Mouse (Mus musculus): ENCODE results near the gene Asb15. TPM values are rescaled to one million over a fixed set of nuclear protein-coding genes. Genes with fewer than 3 reads are reported as not detected.

Asb15 gene
- polyA plus RNA-seq, 1 experiment from 2014 or later = not detected

DNA sequence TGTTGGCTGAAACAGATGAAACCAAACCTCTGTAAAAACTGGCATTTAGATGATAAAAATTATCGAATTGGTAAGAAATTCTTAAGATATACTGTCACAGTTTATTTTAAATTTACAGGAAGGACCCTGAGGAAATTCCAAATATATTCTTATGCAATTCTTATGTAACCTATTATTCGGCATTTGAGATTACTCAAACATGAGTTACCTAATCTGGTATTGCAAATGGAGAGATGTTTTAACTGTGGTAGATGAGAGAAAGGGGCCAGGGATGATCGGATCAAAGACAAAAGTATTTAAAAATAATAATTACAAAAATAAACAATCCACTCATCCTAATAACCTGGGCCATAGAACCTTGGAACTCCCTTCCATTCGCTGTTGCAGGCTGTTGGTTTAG, 82.4 kb downstream of the Asb15 start:
- Histone ChIP-seq H3K4me1 (ENCODE audit: control insufficient read depth, insufficient read depth, low read length) (no peaks in the 10 kb centered on the region), H3K27me3 (ENCODE audit: control insufficient read depth, insufficient read depth, low read length) (no peaks in the 10 kb centered on the region), H3K4me2 (ENCODE audit: low read depth, low read length) (no peak overlapping the region), H3K27ac (replicated peaks; ENCODE audit: low read depth, low read length) (no peak overlapping the region), H3K9me3 (replicated peaks; ENCODE audit: control insufficient read depth, low read length) (no peaks in the 10 kb centered on the region), H3K36me3 (replicated peaks; ENCODE audit: control insufficient read depth, insufficient read depth, low read depth, low read length) (no peaks in the 10 kb centered on the region; the same call in 1 of the 2 replicates), H3K4me3 (ENCODE audit: low read depth, low read length) (no peak overlapping the region), H3K9ac (replicated peaks; ENCODE audit: low read length) (no peak overlapping the region)
- DNase-seq (ENCODE audit: low spot score) (no peak), ATAC-seq (replicated peaks; ENCODE audit: insufficient number of reproducible peaks, low FRiP score, low TSS enrichment, low read depth) (no peak)
- WGBS = 89% methylated on average over 4 of the region's 4 CpGs

DNA sequence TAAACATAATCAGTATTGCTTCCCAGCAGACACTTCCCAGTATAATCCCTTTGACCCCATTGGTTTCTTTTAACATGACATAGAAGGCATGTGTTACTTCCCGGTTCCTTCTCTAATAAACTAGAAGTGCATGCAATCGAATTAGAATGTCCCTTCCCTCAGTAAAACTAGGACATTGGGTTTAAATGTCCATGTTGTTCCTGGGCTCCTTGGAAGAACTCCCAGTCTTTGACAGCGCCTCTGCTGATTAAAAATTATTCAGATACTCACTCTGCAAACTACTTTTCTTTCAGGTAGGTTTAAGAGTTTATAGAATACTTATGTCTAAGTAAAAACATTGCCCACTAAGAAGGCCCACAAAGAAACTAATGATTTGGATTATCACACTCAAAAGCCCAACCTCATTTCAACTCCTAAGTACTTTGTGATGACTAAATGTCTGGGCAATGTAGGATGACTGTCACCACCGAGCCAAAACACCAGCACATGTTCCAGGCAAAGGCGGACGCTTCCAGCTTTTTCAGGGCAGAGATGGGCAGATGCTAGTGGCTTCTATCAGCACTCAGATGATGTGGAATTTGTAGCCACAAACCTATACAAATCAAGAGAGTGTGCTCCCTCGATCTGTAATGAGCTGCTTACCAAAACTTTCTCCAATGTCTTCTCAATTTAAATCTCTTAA, 84.3 kb downstream of the Asb15 start:
- DNase-seq (ENCODE audit: low spot score) (no peak), ATAC-seq (replicated peaks; ENCODE audit: insufficient number of reproducible peaks, low FRiP score, low TSS enrichment, low read depth) (no peak)
- Histone ChIP-seq H3K9ac (replicated peaks; ENCODE audit: low read length) (no peak overlapping the region), H3K4me2 (ENCODE audit: low read depth, low read length) (no peak overlapping the region), H3K9me3 (replicated peaks; ENCODE audit: control insufficient read depth, low read length) (no peaks in the 10 kb centered on the region), H3K27me3 (ENCODE audit: control insufficient read depth, insufficient read depth, low read length) (no peaks in the 10 kb centered on the region), H3K4me1 (ENCODE audit: control insufficient read depth, insufficient read depth, low read length) (no peaks in the 10 kb centered on the region), H3K4me3 (ENCODE audit: low read depth, low read length) (no peak overlapping the region), H3K36me3 (replicated peaks; ENCODE audit: control insufficient read depth, insufficient read depth, low read depth, low read length) (no peaks in the 10 kb centered on the region; the same call in 1 of the 2 replicates), H3K27ac (replicated peaks; ENCODE audit: low read depth, low read length) (no peak overlapping the region)
- 88% methylated on average over 7 of the region's 7 CpGs for whole genome bisulfite sequencing

DNA sequence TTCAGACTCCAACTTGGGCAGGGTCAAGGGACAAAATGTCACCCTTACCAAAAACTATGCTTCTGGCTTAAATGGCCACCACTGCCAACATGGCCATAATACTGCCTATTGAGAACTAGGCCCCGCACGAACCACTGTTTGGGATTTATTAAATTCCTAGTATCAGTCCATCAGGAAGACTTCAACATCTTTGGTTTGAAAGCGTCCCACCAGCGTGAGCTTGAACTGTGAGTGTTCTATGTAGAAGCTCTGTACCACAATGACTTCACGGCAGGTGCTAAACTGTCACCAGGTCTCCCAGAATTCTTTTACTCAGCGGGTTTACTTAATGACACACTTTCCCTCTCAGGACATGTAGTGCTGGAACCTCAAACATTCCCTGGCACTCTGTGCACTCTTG, 85.4 kb downstream of the Asb15 start:
- ATAC-seq (replicated peaks; ENCODE audit: insufficient number of reproducible peaks, low FRiP score, low TSS enrichment, low read depth) = no peak
- Histone ChIP-seq H3K4me3 (ENCODE audit: low read depth, low read length) (no peak overlapping the region), H3K9ac (replicated peaks; ENCODE audit: low read length) (no peak overlapping the region), H3K36me3 (replicated peaks; ENCODE audit: control insufficient read depth, insufficient read depth, low read depth, low read length) (no peaks in the 10 kb centered on the region; the same call in 1 of the 2 replicates), H3K4me1 (ENCODE audit: control insufficient read depth, insufficient read depth, low read length) (no peaks in the 10 kb centered on the region), H3K4me2 (ENCODE audit: low read depth, low read length) (no peak overlapping the region), H3K27ac (replicated peaks; ENCODE audit: low read depth, low read length) (no peak overlapping the region), H3K27me3 (ENCODE audit: control insufficient read depth, insufficient read depth, low read length) (no peaks in the 10 kb centered on the region), H3K9me3 (replicated peaks; ENCODE audit: control insufficient read depth, low read length) (no peaks in the 10 kb centered on the region)
- WGBS = 96% methylated on average over 6 of the region's 6 CpGs
- no peak for DNase-seq (ENCODE audit: low spot score)

DNA sequence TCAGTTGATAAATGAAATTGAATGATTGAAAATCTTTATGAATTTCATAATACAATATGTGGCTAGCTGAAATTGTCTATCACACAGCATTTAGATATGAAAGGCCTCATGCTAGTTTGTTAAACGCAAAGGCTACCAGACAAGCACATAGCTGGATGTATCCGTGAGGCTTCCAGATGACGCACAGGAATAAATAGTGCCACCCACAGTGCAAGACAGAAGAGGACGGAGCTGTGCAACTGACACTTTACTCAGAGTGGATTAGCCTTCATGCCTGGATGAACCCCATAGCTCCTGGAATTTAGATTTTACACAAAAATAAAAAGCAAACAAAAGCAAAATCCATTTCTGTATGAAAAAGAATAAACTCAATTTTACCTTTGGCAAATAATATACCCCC, 86.0 kb downstream of the Asb15 start:
- H3K27me3 ChIP-seq (ENCODE audit: control insufficient read depth, insufficient read depth, low read length) = no peaks in the 10 kb centered on the region
- ATAC-seq (replicated peaks; ENCODE audit: insufficient number of reproducible peaks, low FRiP score, low TSS enrichment, low read depth) (no peak), DNase-seq (ENCODE audit: low spot score) (no peak)
- no peak overlapping the region for H3K4me3 ChIP-seq (ENCODE audit: low read depth, low read length)
- H3K9ac ChIP-seq (replicated peaks; ENCODE audit: low read length) = no peak overlapping the region
- 90% methylated on average over 4 of the region's 4 CpGs for WGBS
- H3K36me3 ChIP-seq (replicated peaks; ENCODE audit: control insufficient read depth, insufficient read depth, low read depth, low read length) = no peaks in the 10 kb centered on the region; the same call in 1 of the 2 replicates
- no peaks in the 10 kb centered on the region for H3K9me3 ChIP-seq (replicated peaks; ENCODE audit: control insufficient read depth, low read length)
- no peaks in the 10 kb centered on the region for H3K4me1 ChIP-seq (ENCODE audit: control insufficient read depth, insufficient read depth, low read length)
- H3K27ac ChIP-seq (replicated peaks; ENCODE audit: low read depth, low read length) = no peak overlapping the region
- H3K4me2 ChIP-seq (ENCODE audit: low read depth, low read length) = no peak overlapping the region

DNA sequence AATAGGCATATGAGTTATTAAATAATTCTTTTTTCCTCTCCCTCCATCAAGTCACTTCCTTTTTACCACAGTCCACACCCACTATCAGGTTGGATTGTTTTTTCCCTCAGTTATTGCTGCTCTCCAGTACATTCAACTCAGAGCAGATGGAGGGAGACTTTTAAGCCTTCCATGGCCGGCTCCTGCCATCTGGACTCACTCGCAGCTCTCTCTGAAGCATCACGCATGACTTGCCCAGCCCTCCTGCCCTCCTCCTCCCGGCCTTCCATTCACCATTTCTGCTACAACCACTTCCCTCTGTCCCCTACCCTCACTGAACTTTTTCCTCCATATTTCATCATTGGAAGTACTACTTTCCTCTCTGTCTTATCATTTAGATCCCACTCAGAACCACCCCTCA, 88.8 kb downstream of the Asb15 start:
- no peaks in the 10 kb centered on the region for H3K4me1 ChIP-seq (ENCODE audit: control insufficient read depth, insufficient read depth, low read length)
- H3K36me3 ChIP-seq (replicated peaks; ENCODE audit: control insufficient read depth, insufficient read depth, low read depth, low read length) = no peaks in the 10 kb centered on the region; the same call in none of the 2 replicates
- H3K9me3 ChIP-seq (replicated peaks; ENCODE audit: control insufficient read depth, low read length) = no peaks in the 10 kb centered on the region
- no peak overlapping the region for H3K4me2 ChIP-seq (ENCODE audit: low read depth, low read length)
- no peak overlapping the region for H3K27ac ChIP-seq (replicated peaks; ENCODE audit: low read depth, low read length)
- 89% methylated on average over 4 of the region's 4 CpGs for WGBS
- ATAC-seq (replicated peaks; ENCODE audit: insufficient number of reproducible peaks, low FRiP score, low TSS enrichment, low read depth) (no peak), DNase-seq (ENCODE audit: low spot score) (no peak)
- H3K27me3 ChIP-seq (ENCODE audit: control insufficient read depth, insufficient read depth, low read length) = no peaks in the 10 kb centered on the region
- no peak overlapping the region for H3K9ac ChIP-seq (replicated peaks; ENCODE audit: low read length)
- no peak overlapping the region for H3K4me3 ChIP-seq (ENCODE audit: low read depth, low read length)

DNA sequence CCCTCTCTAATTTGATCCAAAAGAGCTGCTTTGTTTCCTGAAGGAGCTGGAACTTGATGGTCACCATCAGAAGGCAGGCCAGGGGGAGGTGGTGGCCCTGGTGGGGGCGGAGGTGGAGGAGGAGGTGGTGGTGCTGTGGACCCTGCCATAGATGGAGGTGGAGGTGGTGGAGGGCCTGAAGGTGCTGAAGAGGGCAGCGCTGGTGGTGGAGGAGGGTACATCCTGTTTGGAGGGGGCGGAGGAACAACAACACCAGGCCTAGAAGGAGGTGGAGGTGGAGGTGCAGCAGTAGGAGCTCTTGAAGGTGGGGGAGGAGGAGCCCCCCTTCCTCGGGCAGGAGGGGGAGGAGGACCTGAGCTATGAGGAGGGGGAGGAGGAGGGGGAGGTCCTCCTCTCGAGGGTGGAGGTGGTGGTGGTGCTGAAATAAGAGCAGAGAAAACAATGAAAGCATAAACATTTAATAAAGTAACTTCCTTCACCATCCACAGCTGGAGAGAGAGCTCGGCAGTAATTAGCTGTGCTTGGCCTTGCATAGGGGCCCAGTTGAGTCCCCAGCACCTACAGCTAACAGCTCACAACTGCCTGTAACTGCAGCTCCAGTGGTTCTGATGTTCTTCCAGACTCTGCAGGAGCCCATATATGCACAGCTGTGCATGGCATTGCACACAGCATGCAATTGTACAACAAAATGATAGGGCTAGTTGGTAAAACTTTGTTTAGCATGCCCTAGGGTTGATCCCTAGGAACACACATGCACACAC, 91.5 kb downstream of the Asb15 start:
- Histone ChIP-seq H3K4me2 (ENCODE audit: low read depth, low read length) (no peak overlapping the region), H3K9me3 (replicated peaks; ENCODE audit: control insufficient read depth, low read length) (no peaks in the 10 kb centered on the region), H3K36me3 (replicated peaks; ENCODE audit: control insufficient read depth, insufficient read depth, low read depth, low read length) (no peaks in the 10 kb centered on the region; the same call in none of the 2 replicates), H3K4me1 (ENCODE audit: control insufficient read depth, insufficient read depth, low read length) (no peaks in the 10 kb centered on the region), H3K9ac (replicated peaks; ENCODE audit: low read length) (no peak overlapping the region), H3K27ac (replicated peaks; ENCODE audit: low read depth, low read length) (no peak overlapping the region), H3K4me3 (ENCODE audit: low read depth, low read length) (no peak overlapping the region), H3K27me3 (ENCODE audit: control insufficient read depth, insufficient read depth, low read length) (no peaks in the 10 kb centered on the region)
- ATAC-seq (replicated peaks; ENCODE audit: insufficient number of reproducible peaks, low FRiP score, low TSS enrichment, low read depth) = 0 out of 2 replicates have a peak, but pooled peaks have one; percentile 39
- DNase-seq (ENCODE audit: low spot score) = no peak
- 67% methylated on average over 6 of the region's 6 CpGs for WGBS

DNA sequence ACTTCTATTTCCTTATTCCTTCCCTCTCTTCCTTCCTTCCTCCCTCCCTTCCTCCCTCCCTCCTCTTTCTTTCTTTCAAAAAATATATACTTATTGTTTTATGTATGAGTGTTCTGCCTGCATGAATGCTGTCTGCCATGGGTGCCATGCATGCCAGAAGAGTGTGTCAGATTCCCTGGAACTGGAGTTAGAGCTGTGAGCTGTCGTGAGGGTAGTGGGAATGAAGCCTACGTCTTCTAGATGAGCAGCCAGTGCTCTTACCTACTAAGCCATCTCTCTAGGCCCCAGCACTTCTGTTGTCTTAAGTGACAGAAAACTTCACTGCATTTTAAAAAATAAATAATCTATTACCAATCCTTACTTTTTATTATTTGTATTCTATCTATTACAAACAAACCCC, 93.0 kb downstream of the Asb15 start:
- Histone ChIP-seq H3K4me2 (ENCODE audit: low read depth, low read length) (no peak overlapping the region), H3K4me3 (ENCODE audit: low read depth, low read length) (no peak overlapping the region), H3K27ac (replicated peaks; ENCODE audit: low read depth, low read length) (no peak overlapping the region), H3K36me3 (replicated peaks; ENCODE audit: control insufficient read depth, insufficient read depth, low read depth, low read length) (no peaks in the 10 kb centered on the region; the same call in 1 of the 2 replicates), H3K4me1 (ENCODE audit: control insufficient read depth, insufficient read depth, low read length) (no peaks in the 10 kb centered on the region), H3K9me3 (replicated peaks; ENCODE audit: control insufficient read depth, low read length) (no peaks in the 10 kb centered on the region), H3K27me3 (ENCODE audit: control insufficient read depth, insufficient read depth, low read length) (no peaks in the 10 kb centered on the region), H3K9ac (replicated peaks; ENCODE audit: low read length) (no peak overlapping the region)
- DNase-seq (ENCODE audit: low spot score) = no peak
- 82% methylated on average over 2 of the region's 2 CpGs for WGBS
- no peak for ATAC-seq (replicated peaks; ENCODE audit: insufficient number of reproducible peaks, low FRiP score, low TSS enrichment, low read depth)

DNA sequence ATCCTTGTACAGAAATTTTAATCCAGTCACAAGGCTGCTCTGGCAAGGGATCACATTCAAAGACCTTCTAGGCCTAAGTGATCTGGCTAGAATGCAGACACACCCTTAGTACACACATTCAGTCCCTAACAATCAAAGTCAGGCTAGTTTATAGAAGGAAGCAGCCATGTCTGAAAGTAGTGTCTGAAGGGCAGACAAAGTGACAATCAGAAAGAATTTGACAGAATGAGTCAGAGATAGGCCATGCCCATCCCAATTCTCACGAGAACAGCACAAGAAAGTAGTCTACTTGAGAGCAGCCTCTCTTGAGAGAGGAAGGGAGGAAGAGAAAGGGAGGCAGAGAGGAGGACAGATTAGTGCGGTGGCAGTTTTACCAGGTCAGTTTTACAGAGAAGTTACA, 94.2 kb downstream of the Asb15 start:
- DNase-seq (ENCODE audit: low spot score) = no peak
- no peaks in the 10 kb centered on the region for H3K9me3 ChIP-seq (replicated peaks; ENCODE audit: control insufficient read depth, low read length)
- 85% methylated on average over 2 of the region's 2 CpGs for WGBS
- no peak for ATAC-seq (replicated peaks; ENCODE audit: insufficient number of reproducible peaks, low FRiP score, low TSS enrichment, low read depth)
- no peak overlapping the region for H3K9ac ChIP-seq (replicated peaks; ENCODE audit: low read length)
- H3K4me1 ChIP-seq (ENCODE audit: control insufficient read depth, insufficient read depth, low read length) = no peaks in the 10 kb centered on the region
- H3K27ac ChIP-seq (replicated peaks; ENCODE audit: low read depth, low read length) = no peak overlapping the region
- no peaks in the 10 kb centered on the region; the same call in 1 of the 2 replicates for H3K36me3 ChIP-seq (replicated peaks; ENCODE audit: control insufficient read depth, insufficient read depth, low read depth, low read length)
- no peak overlapping the region for H3K4me3 ChIP-seq (ENCODE audit: low read depth, low read length)
- no peak overlapping the region for H3K4me2 ChIP-seq (ENCODE audit: low read depth, low read length)
- H3K27me3 ChIP-seq (ENCODE audit: control insufficient read depth, insufficient read depth, low read length) = no peaks in the 10 kb centered on the region
